Mouse (Mus musculus) gastrocnemius, adult 8-10 months (tissue): ENCODE measurements at regions not wholly inside any gene's neighbourhood (a gene's known extent, or its start where the extent isn't known, plus 50 kb on each side); places are given as distances from the start of the nearest gene placed in this dataset.
"Not testable (repeated sequence)": the region's sequence is repeated elsewhere in the genome, so short reads cannot be mapped to it uniquely, and the experiment has no call there.

Source experiments
- DNase-seq, 2 experiments: peaks; one replicate each; pipeline ENCODE4 v3.0.0; 2022; ENCODE audit warnings: low spot score in 2 of 2

- DNase-seq: no peak
These were observed 190.3 kb upstream of the Plcz1 start for GRCm38 (mm10) chr6:140231537-140231936.

DNA sequence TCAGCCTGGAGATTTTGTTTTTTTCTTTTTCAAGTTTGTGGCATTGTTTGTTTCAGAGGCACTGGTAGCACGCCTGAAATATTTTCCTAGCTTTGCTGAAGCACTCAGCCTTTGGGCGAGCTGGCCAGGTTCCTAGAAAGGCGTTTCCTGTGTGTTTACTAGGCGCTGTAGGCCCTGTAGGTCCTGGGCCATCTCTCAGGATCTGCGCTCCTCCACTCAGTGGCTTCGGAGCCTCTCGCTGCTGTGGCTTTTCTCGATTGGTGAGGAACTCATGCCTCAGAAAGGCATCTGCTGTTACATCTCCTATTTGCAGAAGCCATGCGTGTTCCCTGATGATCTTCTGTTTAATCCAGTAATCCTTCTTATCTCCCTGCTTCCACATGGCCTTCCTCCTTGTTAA, 188.0 kb upstream of the Plcz1 start:
- DNase-seq: peak; percentile 21 to 33

- DNase-seq: no peak
These were observed 187.5 kb upstream of the Plcz1 start for GRCm38 (mm10) chr6:140228741-140229140.

DNA sequence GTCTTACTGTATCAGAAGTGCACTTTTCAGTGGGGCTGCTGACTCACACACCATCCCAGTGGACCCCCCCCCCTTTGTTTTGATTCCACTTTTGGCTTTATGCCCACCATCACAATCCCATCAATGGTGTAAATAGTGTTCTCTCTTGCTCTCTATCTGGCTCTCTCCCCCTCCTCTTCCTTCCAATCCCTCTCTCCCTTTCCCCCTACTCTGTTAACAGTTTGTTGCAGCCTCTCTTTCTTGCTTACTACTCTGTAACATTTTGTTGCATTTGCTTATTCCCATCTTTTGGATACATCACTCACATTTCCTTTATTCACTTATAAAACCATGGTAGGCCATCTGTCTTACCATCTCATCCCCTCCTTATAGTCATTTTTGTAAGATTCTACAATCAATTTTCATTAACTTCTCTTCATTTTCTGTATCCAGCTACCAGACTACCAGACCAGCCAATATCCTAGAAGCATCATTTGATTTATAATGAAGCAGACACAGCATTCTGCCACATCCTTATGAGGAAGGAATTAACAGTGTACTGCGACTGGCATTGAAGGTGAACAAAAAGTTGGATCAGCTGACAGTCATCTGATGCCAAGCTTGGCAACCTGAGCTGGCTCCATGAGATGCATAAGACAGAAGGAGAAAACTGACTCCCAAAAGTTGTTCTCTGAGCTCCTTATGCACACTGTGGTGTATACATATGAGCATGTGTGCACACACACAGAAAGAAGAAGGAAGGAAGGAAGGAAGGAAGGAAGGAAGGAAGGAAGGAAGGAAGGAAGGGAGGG, 181.5 kb upstream of the Plcz1 start:
- DNase-seq: no peak

DNA sequence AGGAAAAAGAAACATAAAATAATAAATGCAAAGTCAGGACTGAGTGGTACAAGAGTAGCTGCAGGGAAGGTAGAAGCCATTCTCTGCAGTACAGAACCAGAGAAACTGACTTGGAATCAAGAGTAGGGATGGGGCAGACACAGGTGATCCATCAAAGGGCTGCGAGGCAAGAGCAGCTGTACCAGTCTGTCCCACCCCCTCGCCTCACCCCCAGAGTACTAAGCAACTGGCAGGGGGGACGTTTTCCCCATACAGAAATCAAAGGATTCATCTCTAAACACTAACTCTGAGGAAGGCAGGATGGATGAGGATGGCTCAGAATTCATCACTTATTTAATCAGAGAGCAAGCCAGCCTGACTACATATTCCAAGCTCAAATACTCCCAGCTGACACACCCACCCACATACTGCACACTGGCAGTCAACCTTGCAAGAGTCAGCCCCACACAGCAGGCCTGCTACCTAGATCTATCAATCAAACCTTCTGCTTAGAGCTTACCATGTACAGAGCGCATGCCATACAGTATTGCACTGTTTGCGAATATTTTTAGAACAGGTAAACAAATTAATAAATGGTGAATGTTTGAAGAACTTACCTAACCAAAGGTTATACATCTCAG, 180.5 kb upstream of the Plcz1 start:
- no peak for DNase-seq

DNA sequence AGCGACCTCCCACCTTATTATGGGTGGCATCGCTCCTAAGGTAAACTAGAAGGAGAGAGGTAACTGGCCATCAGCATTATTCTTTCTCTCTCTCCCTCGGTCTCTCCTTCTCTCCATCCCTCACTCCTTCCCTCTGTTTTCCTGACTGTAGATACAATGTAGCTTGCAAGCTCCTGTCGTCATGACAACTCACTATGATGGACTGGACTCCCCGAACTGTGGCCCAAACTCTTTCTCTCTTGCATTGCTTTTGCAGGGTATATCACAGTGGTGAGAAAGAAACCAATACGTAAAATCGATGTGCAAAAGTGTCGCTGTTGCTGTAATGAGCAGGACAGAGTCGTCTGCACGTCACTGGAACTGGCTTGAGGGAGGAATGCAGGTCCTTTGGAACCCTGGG, 177.5 kb upstream of the Plcz1 start:
- no peak for DNase-seq

DNA sequence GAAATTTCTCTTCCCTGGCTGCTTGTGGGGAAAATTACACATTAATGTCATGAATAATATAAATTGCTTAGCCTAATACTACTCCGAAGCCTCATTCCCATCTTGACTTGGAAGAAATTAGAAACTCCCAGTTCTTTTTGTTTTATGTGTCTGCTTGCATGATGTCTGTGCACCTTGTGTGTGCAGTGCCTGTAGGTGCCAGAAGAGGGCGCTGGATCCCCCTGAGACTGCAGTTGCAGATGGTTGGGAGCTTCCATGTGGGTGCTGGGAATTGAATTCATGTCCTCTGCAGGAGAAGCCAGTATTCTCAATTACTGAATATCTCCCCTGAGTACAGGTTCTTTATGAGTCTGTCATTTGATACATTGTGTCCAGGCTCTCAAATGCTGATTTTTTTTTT, 171.1 kb upstream of the Plcz1 start:
- no peak for DNase-seq

DNA sequence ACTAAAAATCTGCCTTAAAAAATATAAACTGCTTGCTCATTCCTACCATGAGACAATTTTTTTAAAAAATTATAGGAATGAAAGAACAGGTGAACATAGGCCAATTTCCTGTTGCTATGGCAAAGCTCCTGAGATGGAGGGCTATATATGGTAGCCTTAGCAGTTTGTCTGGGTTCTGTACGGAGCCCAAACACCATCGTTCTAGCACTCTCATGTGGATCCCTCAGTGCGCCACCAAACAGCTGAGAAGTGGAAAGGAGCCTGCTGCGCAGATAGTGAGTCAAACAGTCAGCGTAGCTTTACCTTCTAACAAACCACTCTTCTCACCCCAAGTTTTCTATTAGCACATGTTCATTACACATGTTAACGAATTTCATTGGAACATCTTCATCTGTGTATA, 168.9 kb upstream of the Plcz1 start:
- DNase-seq: no peak

DNA sequence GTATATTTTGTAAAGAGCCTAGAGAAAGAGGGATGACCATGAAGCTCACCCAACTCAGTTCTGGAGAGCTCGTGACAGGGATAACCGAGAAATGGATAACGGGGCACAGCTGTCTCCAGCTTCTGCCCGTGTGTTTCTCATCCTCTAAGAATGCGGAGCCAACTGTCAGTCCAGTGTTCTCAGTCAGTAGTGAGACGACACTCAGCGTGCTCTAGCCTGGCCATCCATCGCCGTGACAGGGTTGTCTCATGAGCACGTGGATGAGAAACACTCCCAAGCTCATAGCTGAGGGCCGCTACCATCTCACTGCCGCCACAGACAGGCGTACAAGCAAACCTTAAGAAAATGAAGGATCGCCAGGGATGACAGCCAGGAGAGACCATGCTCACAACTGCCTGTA, 167.8 kb upstream of the Plcz1 start:
- DNase-seq: no peak

DNA sequence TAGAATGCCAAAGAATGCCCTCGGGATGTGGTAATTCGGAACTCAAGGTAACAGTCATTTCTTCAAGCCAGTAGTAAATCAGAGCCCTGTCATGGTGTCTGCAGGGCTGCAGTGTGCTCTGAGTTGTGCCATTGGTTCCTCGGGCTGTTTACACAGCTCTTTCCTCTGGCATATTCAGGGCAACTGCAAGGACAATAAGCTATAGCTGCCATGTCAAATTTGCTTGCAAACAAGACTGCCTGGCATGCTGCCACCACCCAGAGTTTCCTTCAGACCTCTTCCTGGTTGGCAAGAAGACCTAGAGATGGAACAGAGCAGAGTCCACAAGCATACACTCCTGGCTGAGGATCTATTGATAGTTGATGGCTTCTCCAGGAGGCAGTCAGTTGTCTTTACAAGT, 167.1 kb upstream of the Plcz1 start:
- no peak for DNase-seq

- DNase-seq: not testable (repeated sequence)
These were observed 165.4 kb upstream of the Plcz1 start for GRCm38 (mm10) chr6:140206676-140207075.

DNA sequence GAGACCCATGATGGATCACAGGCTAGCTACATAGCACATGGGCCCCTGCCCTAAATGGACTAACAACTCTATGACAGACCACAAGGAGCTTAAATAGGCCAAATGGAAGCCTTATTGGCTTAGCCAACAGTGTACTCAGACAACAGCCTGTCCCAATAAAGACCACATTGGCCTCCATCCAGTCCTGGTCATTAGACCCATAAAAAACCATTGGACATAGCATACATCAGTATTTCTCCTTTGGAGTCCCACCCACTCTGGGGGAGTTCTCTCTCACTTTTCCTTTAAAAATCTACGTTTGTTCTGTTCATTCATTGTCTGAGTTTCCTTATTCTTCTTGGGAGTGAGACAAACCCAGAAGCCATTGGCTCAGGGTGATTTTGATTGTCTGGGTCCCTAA, 160.1 kb upstream of the Plcz1 start:
- DNase-seq: no peak

- no peak for DNase-seq
These were observed 159.1 kb upstream of the Plcz1 start for GRCm38 (mm10) chr6:140200322-140200721.

DNA sequence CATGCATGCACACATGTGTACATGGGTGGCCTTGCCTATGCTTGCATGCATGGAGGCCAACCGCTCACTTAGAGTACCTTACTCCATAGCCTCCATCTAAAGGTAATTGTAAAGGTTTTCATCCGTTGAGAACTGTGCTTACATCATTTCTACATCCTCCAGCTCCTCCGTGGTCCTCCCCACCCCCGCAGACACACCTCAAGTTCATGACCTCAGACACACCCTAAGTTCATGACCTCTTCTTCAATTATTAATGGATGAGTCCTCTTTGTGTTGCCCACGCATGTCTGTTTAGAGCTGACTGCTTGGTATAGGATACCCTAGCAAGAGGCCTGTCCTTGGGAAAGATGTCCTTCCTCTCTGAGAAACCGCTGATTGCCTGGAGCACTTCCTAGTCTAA, 156.8 kb upstream of the Plcz1 start:
- DNase-seq: no peak

DNA sequence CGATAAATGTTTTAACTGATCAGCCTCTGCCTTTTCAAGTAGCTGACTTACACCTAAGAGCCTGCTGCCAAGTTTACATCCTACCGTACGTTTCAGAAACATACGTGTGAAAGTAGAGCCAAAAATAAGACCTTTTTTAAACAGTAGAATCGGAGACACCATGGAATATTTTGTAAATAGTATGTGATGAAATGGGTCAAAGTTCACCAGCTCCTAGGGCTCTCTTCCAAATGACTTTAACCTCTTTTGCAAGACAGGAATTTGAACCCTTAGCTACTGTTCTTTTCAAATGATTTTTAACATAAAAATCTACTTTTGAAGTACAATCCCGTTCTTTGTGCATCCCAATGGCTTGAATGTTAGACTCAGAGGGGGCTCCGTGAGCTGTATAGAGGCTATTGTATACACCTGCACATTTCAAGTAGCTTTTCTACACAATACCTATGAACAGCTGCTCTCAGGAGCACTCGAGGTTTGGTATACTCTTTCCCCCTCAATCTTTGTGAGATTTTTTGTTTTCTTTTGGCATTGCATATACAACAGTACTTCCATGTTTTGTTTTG, 155.9 kb upstream of the Plcz1 start:
- DNase-seq: no peak

GRCm38 (mm10) chr6:140194276-140194675, 153.0 kb upstream of the Plcz1 start:
- no peak for DNase-seq

DNA sequence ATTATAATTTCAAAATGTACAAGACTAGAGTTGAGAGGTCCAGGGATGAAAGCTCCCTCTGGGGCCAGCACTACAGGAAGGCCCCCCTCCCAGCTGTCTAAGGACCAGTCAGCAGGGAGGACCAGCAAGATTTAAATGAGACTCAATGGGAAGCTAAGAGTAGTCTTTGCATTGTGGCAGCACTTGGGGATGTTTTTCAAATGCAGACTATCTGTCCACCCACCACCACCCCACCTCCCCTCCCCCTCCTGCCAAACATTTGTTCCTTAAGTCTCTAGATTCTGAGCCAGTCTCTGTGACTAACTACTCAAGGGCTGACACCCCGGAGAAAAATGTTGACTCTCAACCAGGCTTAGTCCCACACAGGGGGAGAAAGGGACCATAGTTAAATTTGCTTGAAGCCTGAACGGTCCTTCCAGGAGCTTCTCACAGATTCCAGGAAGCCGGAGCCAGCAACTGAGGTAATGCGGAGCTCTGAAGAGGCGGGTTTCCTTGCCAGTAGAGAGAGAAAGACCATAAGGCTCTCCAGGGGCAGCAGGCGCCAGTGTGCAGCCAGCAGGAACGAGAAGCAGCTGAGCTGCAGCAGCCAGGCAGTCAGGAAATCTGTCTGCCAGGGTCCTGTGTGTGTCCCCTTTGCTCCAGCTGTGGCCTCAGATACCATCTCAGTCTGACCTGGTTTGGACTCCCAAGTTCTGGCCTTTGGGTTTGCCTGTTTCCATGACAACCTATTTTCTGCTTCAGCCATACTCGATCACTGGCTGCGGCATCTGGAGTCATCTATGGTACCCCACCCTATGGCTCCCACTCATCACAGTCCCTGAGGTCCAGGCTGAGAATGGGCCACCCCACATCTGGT, 152.1 kb upstream of the Plcz1 start:
- DNase-seq: peak; percentile 55 to 66

- no peak for DNase-seq
These were observed 151.3 kb upstream of the Plcz1 start for GRCm38 (mm10) chr6:140192526-140192925.

GRCm38 (mm10) chr6:140191341-140191740, 150.1 kb upstream of the Plcz1 start:
- no peak for DNase-seq

GRCm38 (mm10) chr6:140189601-140190000, 148.3 kb upstream of the Plcz1 start:
- DNase-seq: no peak

GRCm38 (mm10) chr6:140187733-140188132, 146.5 kb upstream of the Plcz1 start:
- no peak for DNase-seq

GRCm38 (mm10) chr6:140187106-140187505, 145.8 kb upstream of the Plcz1 start:
- DNase-seq: no peak
